Mouse (Mus musculus) kidney, postnatal 25 days (tissue): ENCODE results near the gene Tmem87b.
A peak's percentile ranks its signal among the peaks of the same experiment; 100 is the strongest.

ENCODE experiments used
- DNase-seq, 2 experiments: peaks; one replicate each; pipeline ENCODE4 v3.0.0; 2021; ENCODE audit warnings: mixed read lengths in 2 of 2

Tmem87b gene

GRCm38 (mm10) chr2:128817786-128818681 is at the start of gene Tmem87b:
TSS of gene Tmem87b (plus strand) at chr2:128818118.
- DNase-seq, result peak; percentile 96 to 98

- DNase-seq, result peak; percentile 25 to 65
Measured at GRCm38 (mm10) chr2:128768545-128769247, 49.2 kb upstream of the Tmem87b start.

GRCm38 (mm10) chr2:128770557-128770956 is 47.4 kb upstream of the Tmem87b start:
- no peak for DNase-seq

GRCm38 (mm10) chr2:128771048-128771447 is 46.9 kb upstream of the Tmem87b start:
- DNase-seq, result no peak

GRCm38 (mm10) chr2:128771750-128772338 is 46.1 kb upstream of the Tmem87b start:
- DNase-seq, result peak in 1 of 2 experiments; percentile 23

GRCm38 (mm10) chr2:128782231-128782630 is 35.7 kb upstream of the Tmem87b start:
- DNase-seq, result no peak

- peak; percentile 21 to 59 for DNase-seq
Measured at GRCm38 (mm10) chr2:128783660-128784345, 34.1 kb upstream of the Tmem87b start.

- DNase-seq, result no peak
Measured at GRCm38 (mm10) chr2:128784814-128785213, 33.1 kb upstream of the Tmem87b start.

- no peak for DNase-seq
Measured at GRCm38 (mm10) chr2:128786341-128786740, 31.6 kb upstream of the Tmem87b start.

- no peak for DNase-seq
Measured at GRCm38 (mm10) chr2:128786795-128787194, 31.1 kb upstream of the Tmem87b start.

GRCm38 (mm10) chr2:128787805-128788204 is 30.1 kb upstream of the Tmem87b start:
- DNase-seq, result no peak

- DNase-seq, result no peak
Measured at GRCm38 (mm10) chr2:128790875-128791614, 26.9 kb upstream of the Tmem87b start.

GRCm38 (mm10) chr2:128793958-128794357 is 24.0 kb upstream of the Tmem87b start:
- no peak for DNase-seq

GRCm38 (mm10) chr2:128796463-128796862 is 21.5 kb upstream of the Tmem87b start:
- DNase-seq, result no peak

- no peak for DNase-seq
Measured at GRCm38 (mm10) chr2:128803441-128803840, 14.5 kb upstream of the Tmem87b start.

- no peak for DNase-seq
Measured at GRCm38 (mm10) chr2:128805341-128805740, 12.6 kb upstream of the Tmem87b start.

- DNase-seq, result peak; percentile 34 to 66
Measured at GRCm38 (mm10) chr2:128806561-128806960, 11.4 kb upstream of the Tmem87b start.

- DNase-seq, result no peak
Measured at GRCm38 (mm10) chr2:128812761-128813160, 5.2 kb upstream of the Tmem87b start.

GRCm38 (mm10) chr2:128816311-128816710 is 1.6 kb upstream of the Tmem87b start:
- no peak for DNase-seq

GRCm38 (mm10) chr2:128816916-128817315 is 1.0 kb upstream of the Tmem87b start:
- DNase-seq, result no peak

GRCm38 (mm10) chr2:128817387-128817785 is 532 bp upstream of the Tmem87b start:
- peak in 1 of 2 experiments; percentile 70 for DNase-seq
